Mouse (Mus musculus) G1E (cell line): Measurements from ENCODE around the gene Pnrc1.

Source experiments
- CTCF ChIP-seq: IDR thresholded peaks from 2 replicates; pipeline ENCODE4 v1.5.1; 2012; ENCODE audit warnings: low read depth, low read length, inconsistent platforms, mixed read lengths
- GATA1 ChIP-seq: IDR thresholded peaks from 2 replicates; pipeline ENCODE4 v1.6.1; 2012; ENCODE audit warnings: borderline replicate concordance, low read length, inconsistent platforms, mixed read lengths
- TAL1 ChIP-seq: conservative IDR thresholded peaks from 2 replicates; pipeline ENCODE4 v1.6.1; 2012; ENCODE audit warnings: low read depth, low read length, inconsistent platforms, mixed read lengths

DNA sequence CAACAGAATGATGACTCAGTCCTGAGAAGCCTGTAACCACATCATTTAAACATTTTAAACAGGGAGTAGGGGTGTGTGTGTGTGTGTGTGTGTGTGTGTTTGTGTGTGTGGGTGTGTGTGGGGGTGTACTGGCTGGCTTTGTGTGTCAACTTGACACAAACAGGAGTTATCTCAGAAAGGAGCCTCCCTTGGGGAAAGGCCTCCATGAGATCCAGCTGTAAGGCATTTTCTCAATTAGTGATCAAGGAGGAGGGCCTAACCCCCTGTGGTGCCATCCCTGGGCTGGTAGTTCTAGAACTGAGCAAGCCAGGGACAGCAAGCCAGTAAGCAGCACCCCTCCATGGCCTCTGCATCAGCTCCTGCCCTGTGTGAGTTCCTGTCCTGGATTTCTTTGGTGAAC is 29.7 kb downstream of the Pnrc1 start:
- TF ChIP-seq CTCF, result no peak
- TF ChIP-seq GATA1, result no peak
- TF ChIP-seq TAL1, result no peak
